Mouse (Mus musculus): Measurements from ENCODE around the gene Mcm3ap.

Mcm3ap gene

DNA sequence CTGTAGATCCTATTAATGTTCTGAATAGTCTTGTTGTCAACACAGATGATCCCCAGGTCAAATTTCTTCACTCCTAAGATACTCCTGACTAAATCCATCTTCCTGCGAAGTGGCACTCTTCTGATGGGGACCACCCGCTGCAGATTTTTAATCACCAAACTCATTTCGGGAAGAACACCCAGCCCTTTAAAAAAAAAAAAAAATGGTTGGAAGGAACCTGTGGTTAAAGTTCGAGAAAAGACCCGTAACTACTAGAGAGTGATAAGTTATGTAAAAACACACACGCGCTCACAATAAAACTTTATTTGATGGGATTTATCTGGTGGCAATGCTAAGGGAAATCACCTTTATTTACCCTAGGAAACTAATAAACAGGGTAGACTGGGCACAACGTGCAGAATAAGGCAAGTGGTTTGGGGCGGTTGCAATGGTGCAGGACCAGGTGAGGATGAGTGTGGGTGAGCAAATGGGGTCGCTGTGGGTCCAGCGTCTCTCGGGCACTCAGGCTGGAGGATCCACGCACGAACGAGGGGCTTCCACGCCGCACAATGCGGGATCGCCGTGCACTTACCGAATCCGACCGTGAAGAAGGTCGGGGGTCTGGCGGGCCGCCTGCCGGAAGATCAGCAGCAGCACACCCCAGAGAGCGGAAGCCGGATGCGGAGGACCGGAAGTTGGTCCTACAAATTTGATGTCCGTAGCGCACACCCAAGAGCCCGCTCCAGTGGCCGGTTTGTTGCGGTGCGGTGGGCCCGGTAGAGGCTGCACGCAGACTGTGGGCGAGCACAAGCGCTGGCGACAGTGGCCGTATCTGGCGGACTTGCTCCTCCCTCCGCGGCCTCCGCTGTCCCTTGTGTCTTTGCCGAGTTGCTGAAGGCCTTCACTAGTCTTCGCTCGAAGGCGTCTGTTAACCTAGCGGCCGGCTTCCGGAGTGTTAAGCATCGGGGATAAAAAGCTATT is at the start of gene Mcm3ap, which contains the start of gene Ybey:
Mcm3ap (plus strand) TSS at position 725 of the 960 bp plus-strand sequence.
Ybey (minus strand) TSS at position 912 of the 960 bp plus-strand sequence.
- DNase-seq = peak; percentile 84 to 87

DNA sequence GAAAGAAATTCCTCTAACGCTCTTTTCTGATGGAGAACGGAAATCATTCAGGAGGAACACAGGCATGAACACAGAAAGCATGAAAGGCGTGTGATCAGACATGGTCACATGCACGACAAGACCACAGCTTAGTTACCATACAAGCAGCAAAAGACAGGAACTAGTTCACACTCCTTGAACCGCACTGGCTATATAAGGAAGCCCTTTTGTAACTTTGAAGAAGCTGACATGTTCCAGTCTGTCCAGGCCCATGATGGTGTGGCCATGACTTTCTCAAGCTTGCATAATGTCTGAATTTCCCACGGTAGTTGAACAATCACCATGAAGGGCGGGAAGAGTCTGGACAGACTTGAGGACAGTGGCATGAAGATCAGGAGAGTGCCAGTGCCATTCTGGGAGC is 43.1 kb upstream of the Mcm3ap start:
- DNase-seq = no peak

DNA sequence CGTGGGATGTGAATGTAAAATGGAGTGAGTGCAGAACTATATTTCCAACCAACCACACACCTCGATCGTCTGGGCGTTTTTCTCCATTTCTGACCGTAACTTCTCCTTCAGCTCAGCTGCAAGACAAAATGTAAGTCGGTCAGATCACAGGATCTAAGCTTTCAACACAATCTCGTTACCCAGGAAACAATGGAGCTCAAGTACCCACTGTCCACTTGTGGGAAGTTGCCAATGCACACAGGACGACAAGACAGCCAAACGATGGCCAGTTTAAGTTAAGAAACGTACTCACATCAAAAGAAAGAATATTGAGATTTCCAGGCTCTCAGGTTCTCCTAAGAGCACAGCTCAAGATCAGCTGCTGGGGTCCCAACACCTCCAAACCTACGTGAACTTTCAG is 34.8 kb upstream of the Mcm3ap start:
- DNase-seq = peak in 1 of 2 experiments; percentile 50

DNA sequence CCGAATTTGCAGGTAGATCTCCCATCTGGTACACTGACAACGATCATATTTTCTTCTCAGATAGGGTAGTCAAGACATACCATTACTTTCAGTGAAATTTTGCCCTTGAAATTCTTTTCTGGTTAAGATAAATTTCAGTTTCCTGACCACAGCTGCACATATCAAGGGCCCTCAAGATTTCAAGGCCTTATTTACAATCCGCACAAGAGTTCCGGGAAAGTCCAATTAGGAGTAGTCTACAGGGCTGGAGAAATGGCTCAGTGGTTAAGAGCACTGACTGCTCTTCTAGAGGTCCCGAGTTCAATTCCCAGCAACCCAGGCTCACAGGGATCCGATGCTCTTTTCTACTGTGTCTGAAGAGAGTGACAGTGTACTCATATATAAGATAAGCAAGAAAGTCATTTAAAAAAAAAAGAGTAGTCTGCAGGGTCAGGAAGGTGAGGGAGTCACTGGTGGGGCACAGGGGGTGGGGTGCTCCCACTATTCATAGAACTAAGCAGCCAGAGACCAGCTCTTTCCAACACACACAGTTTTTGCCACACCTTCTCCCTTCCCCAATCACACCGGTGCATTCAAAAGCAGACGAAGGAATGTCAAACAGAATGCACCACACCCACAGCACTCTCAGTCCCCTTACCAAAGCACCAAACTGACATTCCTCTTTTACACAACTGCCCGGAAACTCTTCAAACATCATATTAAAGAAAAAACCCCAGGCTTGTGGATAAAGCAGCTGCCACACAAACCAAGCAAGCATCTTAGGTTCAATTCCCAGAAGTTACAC is 29.4 kb upstream of the Mcm3ap start:
- peak; percentile 43 to 63 for DNase-seq

DNA sequence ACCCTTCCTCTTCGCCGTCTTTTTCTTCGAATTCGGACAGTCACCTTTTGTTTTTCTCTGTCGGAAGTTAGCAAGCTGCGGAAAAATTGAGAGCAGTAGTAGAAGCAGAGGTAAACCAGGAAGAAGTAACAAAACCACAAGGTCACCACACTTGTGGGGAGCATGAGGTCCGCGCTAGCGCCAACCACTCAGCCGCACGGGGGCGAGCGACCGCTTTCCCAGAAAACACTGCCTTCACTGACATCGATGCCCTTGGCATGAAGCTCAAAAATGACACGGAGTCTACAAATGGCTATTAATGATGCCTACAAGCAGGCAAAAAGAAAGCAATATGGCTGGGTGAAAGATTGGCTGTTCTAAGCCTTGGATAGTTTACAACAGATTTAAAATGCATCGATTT is 28.4 kb upstream of the Mcm3ap start, which contains the start of gene AC141477.1:
AC141477.1 (minus strand) TSS at position 164 of the 400 bp plus-strand sequence.
- no peak for DNase-seq

DNA sequence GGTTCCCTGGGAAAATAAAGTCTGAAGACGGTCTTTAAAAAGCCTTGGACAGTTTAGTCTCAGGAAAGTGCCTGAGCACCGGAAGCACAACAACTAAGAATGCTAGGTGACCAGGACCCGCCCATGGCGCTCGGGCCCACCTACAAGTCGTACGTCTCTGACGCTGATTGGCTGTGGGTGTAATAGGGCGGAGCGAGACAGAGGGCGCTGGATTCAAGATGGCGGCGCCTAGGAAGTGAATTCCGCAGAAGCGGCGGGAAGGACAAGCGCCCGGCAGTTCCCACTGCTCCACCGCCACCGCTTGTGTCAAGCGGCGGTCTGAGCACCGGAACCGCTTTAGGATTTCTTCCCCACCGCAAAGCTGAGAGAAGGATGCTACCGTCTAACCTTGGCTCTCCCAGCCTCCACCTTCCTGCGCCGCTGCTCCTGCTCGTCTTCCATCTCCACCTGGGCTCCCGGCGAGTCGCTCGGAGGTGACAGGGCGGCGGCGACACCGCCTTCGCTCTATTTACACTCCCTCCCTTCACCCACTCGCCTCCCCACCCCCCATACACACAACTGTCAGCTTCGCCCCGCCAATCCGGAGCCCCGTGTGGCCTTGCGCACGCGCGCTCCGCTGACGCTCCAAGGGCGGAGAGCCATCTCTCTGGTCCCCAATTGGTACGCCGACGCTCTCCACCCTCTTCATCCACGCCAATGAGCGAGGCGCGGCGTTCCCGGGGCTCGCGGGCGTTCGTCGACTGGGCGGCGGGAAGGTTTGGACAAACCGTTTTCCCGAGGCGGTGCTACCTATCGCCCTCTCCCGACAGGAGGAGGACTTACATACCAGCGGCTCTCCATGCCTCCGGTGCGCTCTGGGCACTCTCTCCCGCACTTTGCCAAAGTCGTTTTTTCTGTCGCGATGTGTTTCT is 26.3 kb upstream of the Mcm3ap start, which contains the start of gene Pcnt:
Pcnt (minus strand) TSS at position 609 of the 911 bp plus-strand sequence.
- DNase-seq = peak; percentile 98 to 99

DNA sequence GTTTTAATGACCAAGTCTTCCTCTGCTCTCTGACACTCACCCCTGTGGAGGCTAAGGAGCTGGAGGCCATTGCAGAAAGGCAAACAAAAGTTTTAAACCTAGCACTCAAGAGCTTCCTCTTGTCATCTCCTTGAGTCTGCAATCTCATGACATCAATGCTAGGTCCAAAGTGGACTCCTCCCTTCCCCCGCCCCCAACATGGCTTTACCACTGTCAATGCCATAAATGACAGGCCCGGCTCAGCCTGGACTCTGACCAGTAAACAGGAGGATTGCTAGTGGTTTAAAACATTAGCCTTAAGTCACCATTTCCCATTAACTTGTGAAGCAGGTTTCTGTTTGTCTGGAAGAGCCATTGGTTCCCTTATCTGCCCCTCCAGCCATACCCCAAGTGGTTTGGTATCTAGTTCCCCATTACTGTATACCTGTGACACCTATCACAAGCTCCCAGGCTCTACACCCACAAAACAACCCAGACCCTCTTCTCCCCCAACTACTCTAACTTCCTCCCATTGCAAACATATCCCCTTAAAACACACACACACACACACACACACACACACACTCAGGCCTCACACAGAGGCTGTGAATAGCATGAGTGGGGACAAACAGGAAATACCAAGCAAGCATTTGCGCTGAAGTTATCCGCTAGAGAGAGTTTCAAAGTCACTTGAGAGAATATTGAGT is 22.6 kb upstream of the Mcm3ap start:
- DNase-seq = peak; percentile 38 to 61

DNA sequence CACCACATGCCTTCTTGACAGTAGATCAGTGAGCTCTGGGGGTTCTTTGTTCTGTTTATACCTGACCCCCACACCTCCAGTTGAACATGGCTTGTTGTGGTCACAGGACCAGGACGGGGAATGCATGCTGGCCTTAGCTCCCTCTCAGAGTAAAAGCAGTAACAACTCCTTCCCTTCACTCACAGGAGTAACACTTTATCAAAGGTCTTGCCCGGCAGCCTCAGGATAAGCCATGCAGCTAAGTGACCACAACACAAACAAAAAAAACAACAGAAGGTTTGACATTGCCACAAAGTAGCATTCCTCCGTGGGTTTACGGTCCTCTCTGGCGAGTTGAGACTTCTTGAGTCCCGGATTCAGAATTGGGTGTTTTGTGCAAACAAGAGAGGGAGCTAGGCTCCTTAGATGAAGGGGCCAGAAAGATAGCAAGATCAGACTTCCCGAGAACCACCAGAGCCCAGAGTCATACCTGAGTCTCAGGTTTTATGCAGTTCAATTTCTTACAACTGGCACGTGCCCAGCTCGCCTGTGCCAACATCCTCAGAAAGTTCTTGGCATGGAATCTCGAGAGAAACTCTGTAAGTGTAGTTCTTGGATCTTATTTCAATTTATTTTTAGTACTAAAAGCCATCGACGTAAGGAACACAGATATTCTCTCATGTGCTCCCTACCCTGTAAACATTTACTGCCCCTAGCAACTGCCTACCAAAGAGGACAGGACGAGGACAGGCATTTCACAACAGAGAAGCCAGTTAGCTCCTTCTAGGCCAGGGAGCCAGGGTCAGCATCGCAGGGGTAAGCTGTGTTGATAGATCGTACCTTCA is 21.1 kb upstream of the Mcm3ap start:
- DNase-seq = peak; percentile 85 to 88

DNA sequence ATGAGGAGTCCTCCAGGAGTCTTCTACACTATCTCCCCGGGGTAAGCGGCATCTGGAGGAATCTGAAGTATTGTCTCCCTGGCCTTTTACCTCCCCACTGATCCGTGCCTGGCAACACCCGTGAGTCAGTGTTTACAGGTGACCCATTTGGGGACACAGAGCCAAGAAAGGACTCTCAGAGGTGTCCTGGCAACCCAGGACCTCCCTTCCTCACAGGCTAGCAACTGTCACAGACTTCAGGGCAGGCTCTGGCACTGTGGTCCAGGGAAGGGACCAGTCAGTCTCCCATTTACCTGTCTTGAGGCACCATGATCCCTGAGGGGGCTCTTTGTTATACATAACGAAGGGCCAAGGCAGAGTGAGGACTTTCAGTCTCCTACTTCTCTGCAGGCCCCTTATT is 19.9 kb upstream of the Mcm3ap start, which contains the start of gene 2610028H24Rik:
2610028H24Rik (plus strand) TSS at position 231 of the 400 bp plus-strand sequence.
- DNase-seq = peak; percentile 74 to 83

DNA sequence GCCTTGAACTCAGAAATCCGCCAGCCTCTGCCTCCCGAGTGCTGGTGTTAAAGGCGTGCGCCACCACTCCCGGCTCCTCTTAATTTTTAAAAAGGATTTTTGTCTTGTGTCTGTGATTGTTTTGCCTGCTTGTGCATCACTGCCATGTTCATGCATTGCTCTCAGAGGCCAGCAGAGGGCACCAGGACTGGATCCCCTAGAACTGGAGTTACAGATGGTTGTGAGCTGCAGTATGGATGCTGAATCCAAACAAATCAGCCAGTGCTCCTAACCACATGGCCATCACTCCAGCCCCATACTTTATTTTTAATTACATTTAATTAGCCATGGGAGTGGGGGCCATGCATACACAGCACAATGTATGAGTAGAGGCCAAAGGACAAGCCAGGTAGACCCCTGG is 13.4 kb upstream of the Mcm3ap start:
- peak; percentile 34 to 51 for DNase-seq

DNA sequence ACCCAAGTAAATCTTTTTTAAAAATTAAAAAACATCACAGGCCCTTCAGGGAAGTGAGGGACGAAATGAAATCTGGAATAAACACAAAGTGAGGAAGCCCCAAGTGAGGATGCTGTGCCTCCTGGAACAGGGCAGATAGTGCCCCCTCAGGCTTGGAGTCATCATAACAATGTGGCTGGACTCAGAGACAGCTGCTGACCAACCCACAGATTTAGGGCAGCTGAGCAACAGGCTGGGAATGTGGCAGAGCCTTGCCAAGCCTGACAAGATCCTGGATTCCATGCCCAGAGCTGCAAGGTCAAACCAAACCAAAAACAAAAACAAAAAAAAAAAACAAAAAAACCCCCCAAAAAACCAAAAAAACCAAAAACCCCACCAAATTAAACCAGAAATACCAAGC is 7.5 kb upstream of the Mcm3ap start:
- DNase-seq = no peak

DNA sequence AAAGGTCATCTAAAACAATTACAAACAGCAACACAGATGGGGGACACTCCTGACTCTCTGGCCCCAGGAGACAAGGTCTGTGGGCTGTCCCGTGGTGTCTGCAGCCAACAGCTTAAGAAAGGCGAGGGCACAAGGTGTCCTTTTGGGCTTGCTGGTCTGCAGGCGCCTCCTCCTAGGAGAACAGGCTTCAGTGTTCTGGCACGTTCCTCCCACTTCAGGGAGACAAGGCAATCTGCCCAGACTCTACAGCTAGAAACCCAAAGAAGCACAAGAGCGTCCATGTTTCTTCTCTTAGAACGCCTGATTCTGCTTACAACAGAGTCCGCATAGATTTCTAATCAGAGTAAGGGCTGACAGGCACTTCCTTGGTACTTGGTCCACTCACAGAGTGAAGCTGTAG is 6.4 kb upstream of the Mcm3ap start:
- DNase-seq = peak in 1 of 2 experiments; percentile 34

DNA sequence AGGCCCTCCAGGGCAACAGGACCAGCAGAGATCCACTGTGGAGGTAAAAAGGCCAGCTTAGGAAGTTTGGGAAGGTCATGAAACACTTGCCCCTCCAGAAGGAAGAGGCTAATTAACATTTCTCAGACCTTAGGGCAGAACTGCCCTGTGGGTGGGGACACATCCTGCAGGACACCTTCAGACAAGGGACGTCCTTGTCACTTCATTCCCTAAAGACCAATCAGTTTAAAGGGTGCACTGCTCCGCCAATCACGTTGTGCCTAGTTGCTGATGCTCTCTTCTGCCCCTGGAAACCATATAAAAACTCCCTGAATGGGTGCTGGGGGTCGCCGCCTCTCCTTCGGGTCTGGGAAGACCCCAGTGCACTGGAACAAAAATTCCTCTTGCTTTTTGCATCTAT is 6.0 kb upstream of the Mcm3ap start:
- DNase-seq = no peak

DNA sequence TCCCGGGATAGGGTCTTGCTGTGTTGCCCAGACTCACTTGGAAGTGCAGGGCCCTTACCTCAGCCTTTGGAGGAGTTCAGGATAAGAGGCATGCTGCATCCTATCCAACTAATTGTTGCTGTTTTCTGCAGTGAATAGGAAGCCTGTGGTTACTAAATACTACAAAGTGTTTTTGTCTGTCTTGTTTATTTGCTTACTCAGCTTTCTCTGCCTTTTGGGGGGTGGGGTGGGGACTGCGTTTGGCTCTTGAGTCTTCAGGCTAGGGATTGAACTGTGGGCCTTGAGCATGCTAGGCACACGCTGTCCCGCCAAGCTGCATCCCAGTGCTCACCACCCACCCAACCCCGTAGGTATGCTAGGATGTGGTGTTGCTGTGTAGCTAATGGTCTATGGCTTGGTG is 5.0 kb downstream of the Mcm3ap start:
- no peak for DNase-seq

DNA sequence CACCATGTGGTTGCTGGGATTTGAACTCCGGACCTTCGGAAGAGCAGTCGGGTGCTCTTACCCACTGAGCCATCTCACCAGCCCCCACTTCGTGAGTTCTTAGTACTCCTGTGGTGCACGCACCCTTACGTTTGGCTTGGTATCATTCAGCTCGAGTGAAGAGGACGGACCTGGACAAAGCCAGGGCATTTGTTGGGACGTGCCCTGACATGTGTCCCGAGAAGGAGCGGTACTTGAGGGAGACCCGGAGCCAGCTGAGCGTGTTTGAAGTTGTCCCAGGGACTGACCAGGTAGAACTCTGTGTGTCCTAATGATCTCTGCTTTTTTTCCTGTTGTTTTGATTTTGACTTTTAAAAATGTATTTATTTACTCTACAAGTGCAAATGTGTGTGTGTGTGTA is 12.1 kb downstream of the Mcm3ap start:
- DNase-seq = peak in 1 of 2 experiments; percentile 15

DNA sequence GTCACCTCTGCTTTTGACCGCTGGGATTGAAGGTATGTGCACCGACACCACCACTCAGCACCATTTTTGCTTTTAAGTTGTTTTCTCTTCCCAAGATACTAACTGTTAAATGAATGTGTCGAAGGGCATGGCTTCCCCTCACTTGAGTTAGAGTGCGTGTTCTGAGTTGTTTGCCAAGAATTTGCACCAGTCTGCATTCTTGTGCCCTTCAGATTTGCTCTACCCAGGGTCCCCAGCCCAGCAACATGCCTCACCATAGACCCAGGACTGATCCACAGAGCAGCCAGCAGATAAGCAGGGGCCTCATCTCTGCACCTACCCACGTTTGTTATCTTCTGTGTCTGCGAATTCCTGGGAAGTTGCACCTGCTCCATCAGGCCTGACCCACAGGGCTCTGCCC is 12.8 kb downstream of the Mcm3ap start:
- no peak for DNase-seq

DNA sequence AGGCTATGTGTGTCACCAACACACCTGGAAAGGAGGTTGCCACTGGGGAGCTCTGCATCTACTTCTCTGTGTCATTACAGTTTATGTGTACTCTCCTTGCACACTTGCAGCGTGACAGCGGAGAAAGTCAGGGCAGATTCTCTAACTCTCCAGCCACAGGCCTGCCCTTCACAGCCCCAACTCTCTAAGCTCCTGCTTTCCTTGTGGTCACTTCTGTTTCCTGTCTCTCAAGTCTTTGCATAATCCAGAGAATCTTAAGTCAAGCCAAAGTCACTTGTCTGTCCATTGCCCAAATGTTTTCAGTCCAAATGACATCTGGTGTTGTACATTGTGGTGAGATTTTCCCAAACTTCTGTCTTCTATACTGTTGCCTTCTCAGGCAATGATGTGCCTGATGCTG is 17.6 kb downstream of the Mcm3ap start:
- DNase-seq = no peak

DNA sequence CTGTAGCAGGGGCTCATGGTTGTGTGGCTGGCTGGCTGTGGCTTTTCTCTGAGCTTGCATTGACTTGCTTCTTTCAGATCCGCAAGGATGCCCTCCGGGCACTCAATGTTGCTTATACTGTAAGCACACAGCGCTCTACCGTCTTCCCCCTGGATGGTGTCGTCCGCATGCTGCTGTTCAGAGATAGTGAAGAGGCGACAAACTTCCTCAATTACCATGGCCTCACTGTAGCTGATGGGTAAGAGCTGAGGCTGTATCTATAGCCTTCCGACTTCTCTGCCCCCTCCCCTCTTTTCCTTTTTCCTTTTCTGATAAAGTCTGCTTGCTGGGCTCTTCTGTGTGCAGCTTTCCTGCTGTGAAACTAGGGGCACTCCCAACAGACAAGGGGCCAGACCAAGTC is 19.5 kb downstream of the Mcm3ap start:
- no peak for DNase-seq

DNA sequence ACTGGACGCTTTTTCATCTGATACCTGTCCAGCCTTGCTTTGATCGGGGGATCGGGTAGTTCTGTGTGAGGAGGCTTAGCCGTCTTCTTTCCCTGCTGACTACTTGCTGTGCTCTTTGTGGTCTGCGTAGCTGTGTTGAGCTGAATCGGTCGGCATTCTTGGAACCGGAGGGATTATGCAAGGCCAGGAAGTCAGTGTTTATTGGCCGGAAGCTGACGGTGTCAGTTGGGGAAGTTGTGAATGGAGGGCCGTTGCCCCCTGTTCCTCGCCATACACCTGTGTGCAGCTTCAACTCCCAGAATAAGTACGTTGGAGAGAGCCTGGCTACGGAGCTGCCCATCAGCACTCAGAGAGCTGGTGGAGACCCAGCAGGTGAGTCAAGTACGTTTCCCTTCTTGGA is 20.5 kb downstream of the Mcm3ap start:
- DNase-seq = no peak

DNA sequence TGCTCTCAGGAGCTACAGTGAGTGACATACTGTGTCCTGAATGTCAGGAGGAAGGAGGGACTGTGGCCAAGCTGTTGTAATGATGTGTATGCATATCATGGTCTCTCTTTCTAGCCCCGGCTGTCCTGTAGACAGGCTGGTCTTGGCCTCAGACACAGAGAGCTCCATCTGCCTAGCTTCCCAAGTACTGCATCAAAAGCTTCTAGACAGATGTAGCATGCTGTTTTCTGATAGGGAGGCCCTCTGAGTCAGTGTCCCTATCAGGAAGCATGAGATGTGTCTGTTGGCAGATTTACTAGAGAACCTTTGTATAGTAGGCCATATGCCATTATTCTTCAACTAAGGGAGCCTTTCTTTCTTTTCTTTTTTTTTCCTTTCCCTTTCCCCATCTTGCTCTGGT is 24.8 kb downstream of the Mcm3ap start:
- DNase-seq = no peak

DNA sequence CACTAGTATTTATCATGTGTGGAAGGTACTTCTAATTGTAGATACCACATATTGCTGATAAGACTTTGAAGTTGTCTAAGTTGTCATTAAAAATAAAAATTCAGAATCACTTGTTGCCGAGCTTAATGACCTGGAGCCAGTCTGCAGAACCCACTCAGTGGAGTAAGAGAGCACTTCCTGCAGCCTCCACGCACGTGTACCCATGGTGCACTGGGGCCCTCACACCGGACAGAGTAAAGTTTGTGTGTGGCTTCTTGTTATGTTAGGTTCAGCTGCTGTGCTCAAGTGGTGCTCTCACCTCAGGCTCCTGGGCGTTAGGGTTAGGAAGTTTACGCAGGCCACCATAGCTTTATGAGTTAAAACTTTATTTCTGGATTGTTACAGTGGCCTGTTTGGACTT is 26.8 kb downstream of the Mcm3ap start:
- no peak for DNase-seq
